Mouse (Mus musculus) hindbrain, embryonic 12.5 days (tissue): ENCODE results near the gene Cp. TPM values are rescaled to one million over a fixed set of nuclear protein-coding genes. Genes with fewer than 3 reads are reported as not detected.
"Not testable (repeated sequence)": the region's sequence is repeated elsewhere in the genome, so short reads cannot be mapped to it uniquely, and the experiment has no call there.

Source experiments
- ATAC-seq: fragments of 200-750 bp; cut with Nextera tagmentation; 2 replicates; pipeline ENCODE4 v1.8.0; 2017; ENCODE audit warnings: moderate TSS enrichment; ENCODE audit not compliant: low FRiP score
- H3K27ac ChIP-seq: fragments of 300-500 bp; sonication (generic); 2 replicates; pipeline ENCODE4 v1.5.1; 2016; ENCODE audit warnings: mild to moderate bottlenecking
- H3K27me3 ChIP-seq: fragments of 300-500 bp; sonication (generic); 2 replicates; pipeline ENCODE4 v1.6.1; 2016; ENCODE audit warnings: mild to moderate bottlenecking
- H3K36me3 ChIP-seq: fragments of 300-500 bp; sonication (generic); 2 replicates; pipeline ENCODE4 v1.6.1; 2016; ENCODE audit warnings: mild to moderate bottlenecking
- H3K4me1 ChIP-seq: fragments of 300-500 bp; sonication (generic); 2 replicates; pipeline ENCODE4 v1.6.1; 2016
- H3K4me2 ChIP-seq: fragments of 300-500 bp; sonication (generic); replicated peaks from 2 replicates; pipeline ENCODE4 v1.6.1; 2016; ENCODE audit warnings: mild to moderate bottlenecking
- H3K4me3 ChIP-seq: fragments of 300-500 bp; sonication (generic); 2 replicates; pipeline ENCODE4 v1.5.1; 2016; ENCODE audit warnings: mild to moderate bottlenecking
- H3K9ac ChIP-seq: fragments of 300-500 bp; sonication (generic); 2 replicates; pipeline ENCODE4 v1.6.1; 2016; ENCODE audit warnings: mild to moderate bottlenecking, moderate library complexity
- H3K9me3 ChIP-seq: fragments of 300-500 bp; sonication (generic); replicated peaks from 2 replicates; pipeline ENCODE4 v1.6.1; 2016; ENCODE audit warnings: mild to moderate bottlenecking
- WGBS: fragments of 180-500 bp; shearing (Covaris S2); methylation state at CpG from one replicate; pipeline ENCODE4 v1.1.7; 2016; 5-methylcytosine and 5-hydroxymethylcytosine counted together
- polyA plus RNA-seq: library from polyadenylated mRNA; unstranded; fragments of >200 nt; fragmentation: Nextera tagmentation; extraction: Ambion mirVana; gene quantifications from 2 replicates; pipeline ENCODE4 v1.2.1, GENCODE M21; 2016

Cp gene
- 5.6 and 6.1 TPM in 2 replicates for polyA plus RNA-seq

- Histone ChIP-seq H3K4me1 (peaks cover 11% of the 10 kb centered on the region), H3K9me3 (no peaks in the 10 kb centered on the region), H3K36me3 (no peaks in the 10 kb centered on the region), H3K4me2 (no peak within 1 kb of the TSS; the same call in 1 of the 2 replicates), H3K27me3 (no peaks in the 10 kb centered on the region), H3K27ac (0 out of 2 replicates have a peak within 1 kb of the TSS, but pooled peaks have one; percentile 40), H3K9ac (no peak within 1 kb of the TSS), H3K4me3 (no peak within 1 kb of the TSS)
- 14% methylated on average over 5 of the region's 5 CpGs for WGBS
- ATAC-seq, result peak; percentile 80
Measured at GRCm38 (mm10) chr3:19956885-19957284, at the start of gene Cp. Gene Cp, plus strand, starts transcription at chr3:19957054.

- Histone ChIP-seq H3K4me2 (no peak overlapping the region), H3K27me3 (no peaks in the 10 kb centered on the region), H3K36me3 (no peaks in the 10 kb centered on the region), H3K4me3 (no peak overlapping the region), H3K9ac (no peak overlapping the region), H3K4me1 (0 out of 2 replicates have a peak, but pooled peaks cover 2% of the 10 kb centered on the region), H3K9me3 (no peaks in the 10 kb centered on the region), H3K27ac (no peak overlapping the region)
- ATAC-seq, result no peak
Measured at GRCm38 (mm10) chr3:19948552-19948951, 8.3 kb upstream of the Cp start.

GRCm38 (mm10) chr3:19949401-19949800 is 7.5 kb upstream of the Cp start:
- H3K4me2 ChIP-seq, ATAC-seq, H3K36me3 ChIP-seq, H3K27ac ChIP-seq, H3K27me3 ChIP-seq, H3K9me3 ChIP-seq, H3K4me1 ChIP-seq, H3K9ac ChIP-seq, H3K4me3 ChIP-seq: not testable (repeated sequence)
- WGBS, result 94% methylated on average over 1 of the region's 1 CpGs

- H3K36me3 ChIP-seq, result no peaks in the 10 kb centered on the region
- 10% methylated on average over 1 of the region's 1 CpGs for WGBS
- no peaks in the 10 kb centered on the region for H3K27me3 ChIP-seq
- H3K9ac ChIP-seq, result no peak overlapping the region
- H3K27ac ChIP-seq, result no peak overlapping the region
- ATAC-seq, result no peak
- H3K4me2 ChIP-seq, result no peak overlapping the region
- peaks cover 9% of the 10 kb centered on the region for H3K4me1 ChIP-seq
- H3K4me3 ChIP-seq, result no peak overlapping the region
- no peaks in the 10 kb centered on the region for H3K9me3 ChIP-seq
Measured at GRCm38 (mm10) chr3:19953425-19953824, 3.4 kb upstream of the Cp start.

GRCm38 (mm10) chr3:19953865-19954264 is 3.0 kb upstream of the Cp start:
- Histone ChIP-seq H3K36me3 (no peaks in the 10 kb centered on the region), H3K4me1 (peaks cover 9% of the 10 kb centered on the region), H3K4me2 (no peak overlapping the region), H3K27me3 (no peaks in the 10 kb centered on the region), H3K4me3 (no peak overlapping the region), H3K9ac (no peak overlapping the region), H3K27ac (no peak overlapping the region), H3K9me3 (no peaks in the 10 kb centered on the region)
- ATAC-seq, result peak; percentile 80
- whole genome bisulfite sequencing, result 3% methylated on average over 3 of the region's 3 CpGs

- H3K9me3 ChIP-seq, result no peaks in the 10 kb centered on the region
- no peak overlapping the region for H3K27ac ChIP-seq
- H3K4me2 ChIP-seq, result no peak overlapping the region
- no peaks in the 10 kb centered on the region for H3K36me3 ChIP-seq
- H3K9ac ChIP-seq, result no peak overlapping the region
- H3K4me3 ChIP-seq, result no peak overlapping the region
- H3K27me3 ChIP-seq, result no peaks in the 10 kb centered on the region
- no peak for ATAC-seq
- H3K4me1 ChIP-seq, result peaks cover 11% of the 10 kb centered on the region
Measured at GRCm38 (mm10) chr3:19958031-19958430, 1.2 kb downstream of the Cp start.

- Histone ChIP-seq H3K4me2 (no peak overlapping the region), H3K9me3 (no peaks in the 10 kb centered on the region), H3K36me3 (no peaks in the 10 kb centered on the region), H3K4me3 (no peak overlapping the region), H3K9ac (no peak overlapping the region), H3K27ac (no peak overlapping the region), H3K27me3 (no peaks in the 10 kb centered on the region), H3K4me1 (peaks cover 6% of the 10 kb centered on the region)
- ATAC-seq, result no peak
- 74% methylated on average over 1 of the region's 1 CpGs for WGBS
Measured at GRCm38 (mm10) chr3:19958983-19959382, 2.1 kb downstream of the Cp start.

GRCm38 (mm10) chr3:19960570-19961114 is 3.8 kb downstream of the Cp start:
- Histone ChIP-seq H3K9me3 (no peaks in the 10 kb centered on the region), H3K4me2 (no peak overlapping the region), H3K4me3 (no peak overlapping the region), H3K9ac (no peak overlapping the region), H3K4me1 (0 out of 2 replicates have a peak, but pooled peaks cover 3% of the 10 kb centered on the region), H3K27ac (no peak overlapping the region), H3K27me3 (no peaks in the 10 kb centered on the region), H3K36me3 (no peaks in the 10 kb centered on the region)
- WGBS, result 60% methylated on average over 3 of the region's 3 CpGs
- ATAC-seq, result no peak

GRCm38 (mm10) chr3:19961341-19961740 is 4.5 kb downstream of the Cp start:
- Histone ChIP-seq H3K4me2 (no peak overlapping the region), H3K36me3 (no peaks in the 10 kb centered on the region), H3K9me3 (no peaks in the 10 kb centered on the region), H3K4me1 (0 out of 2 replicates have a peak, but pooled peaks cover 3% of the 10 kb centered on the region), H3K9ac (no peak overlapping the region), H3K27me3 (no peaks in the 10 kb centered on the region), H3K27ac (no peak overlapping the region), H3K4me3 (no peak overlapping the region)
- no peak for ATAC-seq
- 90% methylated on average over 2 of the region's 2 CpGs for WGBS

GRCm38 (mm10) chr3:19962769-19963513 is 6.1 kb downstream of the Cp start:
- Histone ChIP-seq H3K4me1 (0 out of 2 replicates have a peak, but pooled peaks cover 3% of the 10 kb centered on the region), H3K9ac (no peak overlapping the region), H3K4me3 (no peak overlapping the region), H3K27ac (no peak overlapping the region), H3K27me3 (no peaks in the 10 kb centered on the region), H3K4me2 (no peak overlapping the region), H3K9me3 (no peaks in the 10 kb centered on the region), H3K36me3 (no peaks in the 10 kb centered on the region)
- no peak for ATAC-seq
- 84% methylated on average over 3 of the region's 3 CpGs for WGBS

- no peak for ATAC-seq
- H3K4me3 ChIP-seq, result no peak overlapping the region
- H3K9ac ChIP-seq, result no peak overlapping the region
- no peaks in the 10 kb centered on the region for H3K36me3 ChIP-seq
- no peak overlapping the region for H3K4me2 ChIP-seq
- H3K9me3 ChIP-seq, result no peaks in the 10 kb centered on the region
- WGBS, result 71% methylated on average over 2 of the region's 2 CpGs
- H3K4me1 ChIP-seq, result 0 out of 2 replicates have a peak, but pooled peaks cover under 1% of the 10 kb centered on the region
- no peak overlapping the region for H3K27ac ChIP-seq
- no peaks in the 10 kb centered on the region for H3K27me3 ChIP-seq
Measured at GRCm38 (mm10) chr3:19964625-19965188, 7.9 kb downstream of the Cp start.

GRCm38 (mm10) chr3:19965239-19965638 is 8.4 kb downstream of the Cp start:
- WGBS, result 95% methylated on average over 5 of the region's 5 CpGs
- ATAC-seq, result no peak
- H3K36me3 ChIP-seq, result no peaks in the 10 kb centered on the region
- H3K27ac ChIP-seq, result no peak overlapping the region
- H3K4me1 ChIP-seq, result no peaks in the 10 kb centered on the region
- no peaks in the 10 kb centered on the region for H3K27me3 ChIP-seq
- H3K9me3 ChIP-seq, result no peaks in the 10 kb centered on the region
- no peak overlapping the region for H3K4me3 ChIP-seq
- no peak overlapping the region for H3K4me2 ChIP-seq
- H3K9ac ChIP-seq, result no peak overlapping the region
